Mouse (Mus musculus) spleen, adult 2 months (tissue): ENCODE measurements at regions not wholly inside any gene's neighbourhood (a gene's known extent, or its start where the extent isn't known, plus 50 kb on each side); places are given as distances from the start of the nearest gene placed in this dataset.

Experiments used
- CTCF ChIP-seq: fragments of 200-500 bp; IDR thresholded peaks from 2 replicates; pipeline ENCODE4 v1.5.1; 2011; ENCODE audit warnings: mild to moderate bottlenecking, inconsistent platforms; ENCODE audit not compliant: insufficient read depth, insufficient read length, insufficient replicate concordance; ENCODE audit errors: extremely low read depth
- POLR2A ChIP-seq: fragments of 200-500 bp; IDR thresholded peaks from 2 replicates; pipeline ENCODE4 v1.6.1; 2011; ENCODE audit warnings: low read depth, low read length, inconsistent platforms

DNA sequence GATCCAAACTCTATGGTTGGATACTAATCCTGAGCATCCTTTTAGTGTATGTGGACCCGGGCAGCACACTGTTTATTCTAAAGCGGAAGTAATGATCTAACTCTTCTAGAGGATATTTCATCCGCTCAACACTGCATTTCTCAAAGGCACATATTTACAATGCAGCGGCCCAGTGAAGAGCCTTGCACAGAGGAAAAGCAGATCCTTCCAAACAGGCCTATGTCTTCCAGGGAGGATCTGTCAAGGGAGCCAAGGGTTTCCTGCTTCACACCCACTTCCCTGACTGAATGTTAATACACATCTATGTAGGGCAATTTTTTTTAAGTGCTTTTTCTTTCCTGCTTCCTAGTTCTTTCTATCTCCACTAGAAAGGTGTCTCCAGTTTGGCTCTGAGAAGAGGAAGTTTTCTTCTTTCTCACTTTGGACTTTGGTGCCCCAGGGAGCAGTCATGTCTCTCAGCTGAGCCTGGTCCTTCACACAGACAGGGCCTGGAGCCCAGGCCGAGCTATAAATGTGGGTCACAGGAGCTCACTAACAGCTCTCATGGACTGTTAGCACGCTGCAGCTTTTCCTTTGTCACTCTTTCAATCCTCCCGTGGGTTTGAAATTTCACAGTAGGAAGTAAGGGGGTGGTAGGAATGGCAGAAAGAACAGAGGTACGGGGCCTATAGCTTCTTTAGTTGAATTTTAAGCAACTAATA is 323.2 kb upstream of the Smim15 start:
- no peak for TF ChIP-seq CTCF
- no peak for TF ChIP-seq POLR2A
